Mouse (Mus musculus): ENCODE measurements around the gene Galr3. TPM values are rescaled to one million over a fixed set of nuclear protein-coding genes. Genes with fewer than 3 reads are reported as not detected.

Galr3 gene
- not detected for total RNA-seq (2023)

GRCm38 (mm10) chr15:79041585-79041984 is at the start of gene Galr3:
TSS of gene Galr3 (plus strand) at chr15:79041885.

GRCm38 (mm10) chr15:79028237-79028738 is 13.4 kb upstream of the Galr3 start, which contains the start of gene H1f0:
TSS of gene H1f0 (plus strand) at chr15:79028450.

GRCm38 (mm10) chr15:79062376-79063159 is 20.9 kb downstream of the Galr3 start, which contains the start of gene Ankrd54:
TSS of gene Ankrd54 (minus strand) at chr15:79062893.

GRCm38 (mm10) chr15:79074913-79075532 is 33.3 kb downstream of the Galr3 start, which contains the start of gene Eif3l:
TSS of gene Eif3l (plus strand) at chr15:79075179.

Other genes with a start within 250 kb of the Galr3 start
- gene Card10, start 238.8 kb upstream of the Galr3 start, total RNA-seq (2023) = 10 to 100 TPM; 32.0 to 40.8 TPM
- gene Cdc42ep1, start 199.3 kb upstream of the Galr3 start, total RNA-seq (2023) = under 1 TPM in 1 of 2 experiments, not detected in 1; 0.20 TPM
- gene Lgals2, start 186.4 kb upstream of the Galr3 start, total RNA-seq (2023) = not detected
- gene Gga1, start 164.7 kb upstream of the Galr3 start, total RNA-seq (2023) = 10 to 100 TPM; 72.9 to 82.0 TPM
- gene Gm49510, start 142.2 kb upstream of the Galr3 start, total RNA-seq (2023) = not detected
- gene Sh3bp1, start 142.1 kb upstream of the Galr3 start, total RNA-seq (2023) = 10 to 100 TPM; 78.9 to 85.5 TPM
- gene Pdxp, start 128.0 kb upstream of the Galr3 start, total RNA-seq (2023) = 1 to 10 TPM; 1.8 TPM
- 100 to 1,000 TPM; 190 to 293 TPM for gene Lgals1, start 115.2 kb upstream of the Galr3 start, total RNA-seq (2023)
- 10 to 100 TPM; 16.7 to 22.5 TPM for gene Nol12, start 107.0 kb upstream of the Galr3 start, total RNA-seq (2023)
- gene Triobp, start 94.2 kb upstream of the Galr3 start, total RNA-seq (2023) = 100 to 1,000 TPM; 163 to 195 TPM
- 10 to 100 TPM; 20.2 to 25.9 TPM for gene H1f0, start 13.4 kb upstream of the Galr3 start, total RNA-seq (2023)
- gene Ankrd54, start 21.0 kb downstream of the Galr3 start, total RNA-seq (2023) = 10 to 100 TPM; 17.2 to 18.7 TPM
- gene Eif3l, start 33.3 kb downstream of the Galr3 start, total RNA-seq (2023) = 10 to 100 TPM; 60.8 to 68.5 TPM
- gene Micall1, start 67.0 kb downstream of the Galr3 start, total RNA-seq (2023) = 10 to 100 TPM; 13.8 to 14.1 TPM
- 10 to 100 TPM; 23.0 to 24.9 TPM for gene Polr2f, start 99.1 kb downstream of the Galr3 start, total RNA-seq (2023)
- not detected for gene 1700088E04Rik, start 99.4 kb downstream of the Galr3 start, total RNA-seq (2023)
- not detected for gene Sox10, start 123.4 kb downstream of the Galr3 start, total RNA-seq (2023)
- gene Pick1, start 187.3 kb downstream of the Galr3 start, total RNA-seq (2023) = 1 to 10 TPM; 5.8 to 7.4 TPM
- under 1 TPM; 0.16 to 0.18 TPM for gene Gm49486, start 187.5 kb downstream of the Galr3 start, total RNA-seq (2023)
- not detected for gene Slc16a8, start 212.9 kb downstream of the Galr3 start, total RNA-seq (2023)
- not detected for gene Baiap2l2, start 243.7 kb downstream of the Galr3 start, total RNA-seq (2023)

Measured in neutrophil, adult 59 days (primary cell).